ENCODE assay signal across 8 mouse cellular contexts in genomic region chr19:5038709-5039156, GRCm38 (mm10). TPM values are rescaled to one million over a fixed set of nuclear protein-coding genes. Genes with fewer than 3 reads are reported as not detected.
A peak's percentile ranks its signal among the peaks of the same experiment; 100 is the strongest.
DNase-seq lines count a peak whose midpoint lies in the region; ATAC-seq and TF ChIP-seq lines count a peak whose summit lies in the region.

Gene B4gat1, plus strand, starts transcription at chr19:5038826.
Gene AC124502.3, plus strand, starts transcription at chr19:5038891.

- peaks cover 13% of the 10 kb centered on the region for H3K36me3 ChIP-seq in embryonic facial prominence, embryonic 13.5 days
- no peaks in the 10 kb centered on the region for H3K36me3 ChIP-seq in kidney, embryonic 14.5 days (ENCODE audit: control insufficient read depth, insufficient read depth, low read length)
- no peaks in the 10 kb centered on the region for H3K36me3 ChIP-seq in liver, adult 2 months (ENCODE audit: control insufficient read depth, insufficient read depth, low read length)
- no peaks in the 10 kb centered on the region for H3K36me3 ChIP-seq in splenic B cell, adult 2 months (ENCODE audit: control insufficient read depth, insufficient read depth, low read length, poor library complexity, severe bottlenecking)

- no peaks in the 10 kb centered on the region for H3K27me3 ChIP-seq in embryonic facial prominence, embryonic 13.5 days
- no peaks in the 10 kb centered on the region for H3K27me3 ChIP-seq in kidney, embryonic 14.5 days (ENCODE audit: control insufficient read depth, insufficient read depth, low read length)
- no peaks in the 10 kb centered on the region for H3K27me3 ChIP-seq in liver, adult 2 months (ENCODE audit: control insufficient read depth, insufficient read depth, low read length)
- no peaks in the 10 kb centered on the region for H3K27me3 ChIP-seq in splenic B cell, adult 2 months (ENCODE audit: control insufficient read depth, insufficient read depth, low read length, poor library complexity, severe bottlenecking)

- peak; percentile 87 for ATAC-seq in embryonic facial prominence, embryonic 13.5 days (ENCODE audit: insufficient number of reproducible peaks, insufficient read depth, low FRiP score, low TSS enrichment, low read depth)
- peak; percentile 88 for ATAC-seq in kidney, embryonic 14.5 days (ENCODE audit: low FRiP score, low TSS enrichment)
- ATAC-seq in monocyte, adult 5-6 weeks (replicated peaks; ENCODE audit: insufficient number of reproducible peaks, low FRiP score, low TSS enrichment, poor library complexity, severe bottlenecking): peak; percentile 78

- DNase-seq in A20 (ENCODE audit: low read depth, low spot score): peak; percentile 94
- DNase-seq in adrenal gland, postnatal 4 days (ENCODE audit: low spot score in 2 of 2): peak; percentile 72 to 76
- peak; percentile 87 to 88 for DNase-seq in heart, adult 9 months (ENCODE audit: low spot score in 2 of 2)
- peak; percentile 63 for DNase-seq in liver, adult 2 months (ENCODE audit: extremely low read depth, low read depth, low spot score)
- DNase-seq in splenic B cell, adult 2 months (ENCODE audit: low read depth, low spot score): peak; percentile 89

- peak within 1 kb of the TSS; percentile 92 for H3K4me3 ChIP-seq in embryonic facial prominence, embryonic 13.5 days
- peak within 1 kb of the TSS; percentile 80 for H3K4me3 ChIP-seq in kidney, embryonic 14.5 days (ENCODE audit: low read length)
- H3K4me3 ChIP-seq in liver, adult 2 months (ENCODE audit: insufficient read depth, low read depth, low read length): peak within 1 kb of the TSS; percentile 85

- 0 out of 2 replicates have a peak, but pooled peaks have one; percentile 21 for TF ChIP-seq POLR2A in liver, adult 2 months (IDR thresholded peaks at IDR 0.05; ENCODE audit: extremely low read depth, insufficient read depth, low read length)

- 0% methylated on average over 41 of the region's 44 CpGs for WGBS in embryonic facial prominence, embryonic 13.5 days
- WGBS in kidney, embryonic 14.5 days: under 1% methylated on average over 44 of the region's 44 CpGs
- under 1% methylated on average over 44 of the region's 44 CpGs for WGBS in liver, adult 2 months

- peaks cover 9% of the 10 kb centered on the region; the same call in 1 of the 2 replicates for H3K79me2 ChIP-seq in liver, adult 2 months (ENCODE audit: control insufficient read depth, insufficient read depth, low read length)

- peak within 1 kb of the TSS; percentile 98 for H3K4me2 ChIP-seq in embryonic facial prominence, embryonic 13.5 days
- peak within 1 kb of the TSS; percentile 99 for H3K4me2 ChIP-seq in kidney, embryonic 14.5 days (replicated peaks; ENCODE audit: low read depth, low read length)

- H3K9me3 ChIP-seq in embryonic facial prominence, embryonic 13.5 days: no peaks in the 10 kb centered on the region
- no peaks in the 10 kb centered on the region for H3K9me3 ChIP-seq in kidney, embryonic 14.5 days (ENCODE audit: control insufficient read depth, low read length)

- TF ChIP-seq CTCF in liver, adult 2 months (IDR thresholded peaks at IDR 0.05; ENCODE audit: low read depth, low read length): peak; percentile 33; the same call in 1 of the 2 replicates

- H3K27ac ChIP-seq in embryonic facial prominence, embryonic 13.5 days: peak within 1 kb of the TSS; percentile 79
- peak within 1 kb of the TSS; percentile 88 for H3K27ac ChIP-seq in kidney, embryonic 14.5 days (ENCODE audit: low read depth, low read length)
- 0 out of 2 replicates have a peak within 1 kb of the TSS, but pooled peaks have one; percentile 9 for H3K27ac ChIP-seq in liver, adult 2 months (replicated peaks; ENCODE audit: insufficient read depth, low read depth, low read length)

- peak within 1 kb of the TSS; percentile 90 for H3K9ac ChIP-seq in embryonic facial prominence, embryonic 13.5 days
- peak within 1 kb of the TSS; percentile 91 for H3K9ac ChIP-seq in kidney, embryonic 14.5 days (ENCODE audit: low read depth, low read length)
- peak within 1 kb of the TSS; percentile 91 for H3K9ac ChIP-seq in liver, adult 2 months (ENCODE audit: low read depth, low read length)

- H3K4me1 ChIP-seq in embryonic facial prominence, embryonic 13.5 days: peaks cover 34% of the 10 kb centered on the region
- H3K4me1 ChIP-seq in kidney, embryonic 14.5 days (ENCODE audit: control insufficient read depth, insufficient read depth, low read length): peaks cover 24% of the 10 kb centered on the region
- H3K4me1 ChIP-seq in liver, adult 2 months (ENCODE audit: control insufficient read depth, insufficient read depth, low read length): peaks cover 13% of the 10 kb centered on the region

RNA-seq across cellular contexts. Expression of gene B4gat1, which starts in this region (rescaled TPM):
- total RNA-seq in adrenal gland, postnatal 4 days (2021): 10 to 100 TPM; 48.0 to 49.0 TPM
- polyA plus RNA-seq in embryonic facial prominence, embryonic 13.5 days (2015; fragmentation: Nextera tagmentation; extraction: Ambion mirVana): 47.1 and 49.5 TPM in 2 replicates
- 35.7 and 44.8 TPM in 2 replicates for polyA plus RNA-seq in kidney, embryonic 14.5 days (2014; fragmentation: Nextera tagmentation; extraction: Ambion mirVana)
- 11.8 and 13.2 TPM in 2 replicates for total RNA-seq in liver, adult 2 months (2014; rRNA removed)
- 20.1 and 20.4 TPM in 2 replicates for polyA plus RNA-seq in liver, adult 2 months (2012; rRNA removed)
- total RNA-seq in monocyte, adult 5-6 weeks (2017): 5.1 to 6.9 TPM in 2 of 3 replicates, not detected in the other

RNA-seq across cellular contexts. Expression of gene AC124502.3, which starts in this region (rescaled TPM):
- total RNA-seq in adrenal gland, postnatal 4 days (2021): 1 to 10 TPM; 1.3 to 2.0 TPM
- polyA plus RNA-seq in embryonic facial prominence, embryonic 13.5 days (2015; fragmentation: Nextera tagmentation; extraction: Ambion mirVana): 2.3 and 3.5 TPM in 2 replicates
- polyA plus RNA-seq in kidney, embryonic 14.5 days (2014; fragmentation: Nextera tagmentation; extraction: Ambion mirVana): 1.2 and 1.5 TPM in 2 replicates
- 2.1 and 3.7 TPM in 2 replicates for total RNA-seq in liver, adult 2 months (2014; rRNA removed)
- polyA plus RNA-seq in liver, adult 2 months (2012; rRNA removed): 0.07 and 0.09 TPM in 2 replicates
- 4.3 TPM in 1 of 3 replicates, not detected in the others for total RNA-seq in monocyte, adult 5-6 weeks (2017)

Comparison
In these comparisons a context has a peak if more than half of its experiments do, and no peak if none do; other contexts are left out.
1. Peak in every context shown above with its lines: DNase-seq, ATAC-seq, H3K4me3 ChIP-seq and H3K27ac ChIP-seq.
2. H3K27ac ChIP-seq: peak in every context shown above with its lines; median percentile 88 in kidney, embryonic 14.5 days; 79 in embryonic facial prominence, embryonic 13.5 days; 9 in liver, adult 2 months.